Mouse (Mus musculus) MEL (cell line): ENCODE measurements around the gene Brd9. TPM values are rescaled to one million over a fixed set of nuclear protein-coding genes. Genes with fewer than 3 reads are reported as not detected.

ENCODE experiments used
- DNase-seq: peaks from one replicate; pipeline ENCODE4 v3.0.0; 2011; ENCODE audit warnings: low read depth, low spot score
- H3K27ac ChIP-seq: 2 replicates; pipeline ENCODE4 v1.5.1; 2012; ENCODE audit warnings: low read depth, mild to moderate bottlenecking, control low read depth, low read length, moderate library complexity; ENCODE audit not compliant: control insufficient read depth
- H3K27me3 ChIP-seq, 2 experiments: fragments of 150-350 bp in 1 of 2; sonication (generic) in 1 of 2; 2 replicates each; pipeline ENCODE4 v1.6.1; 2012; ENCODE audit warnings: low read length in 2 of 2, mild to moderate bottlenecking in 2 of 2, improper control_type of control experiment in 1 of 2, moderate library complexity in 1 of 2; ENCODE audit not compliant: insufficient read depth in 2 of 2, control insufficient read depth in 1 of 2
- H3K36me3 ChIP-seq, 2 experiments: 2 replicates each; pipeline ENCODE4 v1.6.1; 2012 to 2014; ENCODE audit warnings: low read length in 2 of 2, improper control_type of control experiment in 1 of 2, inconsistent platforms in 1 of 2, mild to moderate bottlenecking in 1 of 2; ENCODE audit not compliant: insufficient read depth in 2 of 2, control insufficient read depth in 1 of 2
- H3K4me1 ChIP-seq, 2 experiments: fragments of 150-350 bp in 1 of 2; sonication (generic) in 1 of 2; 2 replicates each; pipeline ENCODE4 v1.6.1; 2012; ENCODE audit warnings: low read length in 2 of 2, improper control_type of control experiment in 1 of 2, mild to moderate bottlenecking in 1 of 2; ENCODE audit not compliant: insufficient read depth in 2 of 2, control insufficient read depth in 1 of 2
- H3K4me3 ChIP-seq, 2 experiments: fragments of 150-350 bp in 1 of 2; sonication (generic) in 1 of 2; 2 replicates each; pipeline ENCODE4 v1.5.1; 2012; ENCODE audit warnings: low read depth in 2 of 2, low read length in 2 of 2, mild to moderate bottlenecking in 2 of 2, moderate library complexity in 2 of 2, control low read depth in 1 of 2, improper control_type of control experiment in 1 of 2; ENCODE audit not compliant: control insufficient read depth in 1 of 2, insufficient read depth in 1 of 2
- H3K79me2 ChIP-seq: 2 replicates; pipeline ENCODE4 v1.6.1; 2012; ENCODE audit warnings: mild to moderate bottlenecking, low read length, moderate library complexity; ENCODE audit not compliant: control insufficient read depth, poor library complexity, insufficient read depth
- H3K9ac ChIP-seq: 2 replicates; pipeline ENCODE4 v1.6.1; 2012; ENCODE audit warnings: low read depth, mild to moderate bottlenecking, control low read depth, low read length, moderate library complexity; ENCODE audit not compliant: control insufficient read depth, poor library complexity, severe bottlenecking
- H3K9me3 ChIP-seq: fragments of 150-350 bp; sonication (generic); replicated peaks from 2 replicates; pipeline ENCODE4 v1.6.1; 2012; ENCODE audit warnings: mild to moderate bottlenecking, low read length, improper control_type of control experiment, moderate library complexity; ENCODE audit not compliant: insufficient read depth
- CHD1 ChIP-seq: IDR thresholded peaks from 2 replicates; pipeline ENCODE4 v1.6.1; 2012; ENCODE audit warnings: low read depth, mild to moderate bottlenecking, inconsistent platforms, low read length, improper control_type of control experiment
- CHD2 ChIP-seq: IDR thresholded peaks from 2 replicates; pipeline ENCODE4 v1.6.1; 2011; ENCODE audit warnings: low read length, improper control_type of control experiment
- CTCF ChIP-seq, 3 experiments: IDR thresholded peaks in 2 of 3; conservative IDR thresholded peaks in 1 of 3; 2 replicates each; pipeline ENCODE4 v1.5.1; 2011 to 2012; ENCODE audit warnings: low read length in 3 of 3, low read depth in 2 of 3, mild to moderate bottlenecking in 2 of 3, improper control_type of control experiment in 1 of 3, inconsistent platforms in 1 of 3, mixed read lengths in 1 of 3, moderate library complexity in 1 of 3; ENCODE audit not compliant: control insufficient read depth in 1 of 3, insufficient read depth in 1 of 3, poor library complexity in 1 of 3, severe bottlenecking in 1 of 3
- E2F4 ChIP-seq: IDR thresholded peaks from 2 replicates; pipeline ENCODE4 v1.6.1; 2011; ENCODE audit warnings: low read depth, low read length, improper control_type of control experiment, borderline replicate concordance
- ELF1 ChIP-seq: IDR thresholded peaks from 2 replicates; pipeline ENCODE4 v1.6.1; 2014; ENCODE audit warnings: low read depth, mild to moderate bottlenecking, inconsistent platforms, low read length, improper control_type of control experiment, moderate library complexity
- EP300 ChIP-seq, 2 experiments: IDR thresholded peaks; 2 replicates each; pipeline ENCODE4 v1.6.1; 2011; ENCODE audit warnings: improper control_type of control experiment in 2 of 2, low read length in 2 of 2, low read depth in 1 of 2, mild to moderate bottlenecking in 1 of 2
- ETS1 ChIP-seq: IDR thresholded peaks from 2 replicates; pipeline ENCODE4 v1.6.1; 2012; ENCODE audit warnings: low read depth, mild to moderate bottlenecking, inconsistent platforms, low read length, improper control_type of control experiment, moderate library complexity
- GABPA ChIP-seq: IDR thresholded peaks from 2 replicates; pipeline ENCODE4 v1.6.1; 2012; ENCODE audit warnings: low read depth, mild to moderate bottlenecking, inconsistent platforms, low read length, improper control_type of control experiment, moderate library complexity
- HCFC1 ChIP-seq: IDR thresholded peaks from 2 replicates; pipeline ENCODE4 v1.6.1; 2012; ENCODE audit warnings: low read depth, mild to moderate bottlenecking, inconsistent platforms, low read length, improper control_type of control experiment, moderate library complexity
- KAT2A ChIP-seq: conservative IDR thresholded peaks from 2 replicates; pipeline ENCODE4 v1.6.1; 2012; ENCODE audit warnings: low read depth, low read length, improper control_type of control experiment, inconsistent platforms
- MAFK ChIP-seq: IDR thresholded peaks from 2 replicates; pipeline ENCODE4 v1.6.1; 2011; ENCODE audit warnings: low read depth, mild to moderate bottlenecking, low read length, improper control_type of control experiment, borderline replicate concordance
- MAX ChIP-seq: IDR thresholded peaks from 2 replicates; pipeline ENCODE4 v1.6.1; 2011; ENCODE audit warnings: low read length, improper control_type of control experiment
- MAZ ChIP-seq: IDR thresholded peaks from 2 replicates; pipeline ENCODE4 v1.6.1; 2012; ENCODE audit warnings: low read depth, mild to moderate bottlenecking, inconsistent platforms, low read length, improper control_type of control experiment
- MEF2A ChIP-seq: IDR thresholded peaks from 2 replicates; pipeline ENCODE4 v1.6.1; 2014; ENCODE audit warnings: low read depth, mild to moderate bottlenecking, inconsistent platforms, low read length, improper control_type of control experiment; ENCODE audit not compliant: poor library complexity, insufficient replicate concordance, severe bottlenecking; ENCODE audit errors: extremely low read depth
- MXI1 ChIP-seq: IDR thresholded peaks from 2 replicates; pipeline ENCODE4 v1.6.1; 2011; ENCODE audit warnings: mild to moderate bottlenecking, low read depth, low read length, improper control_type of control experiment
- MYB ChIP-seq: IDR thresholded peaks from 2 replicates; pipeline ENCODE4 v1.6.1; 2011; ENCODE audit warnings: mild to moderate bottlenecking, low read depth, low read length, improper control_type of control experiment
- MYC ChIP-seq: IDR thresholded peaks from 2 replicates; pipeline ENCODE4 v1.6.1; 2011; ENCODE audit warnings: low read depth, mild to moderate bottlenecking, low read length, improper control_type of control experiment, moderate library complexity
- NRF1 ChIP-seq: IDR thresholded peaks from 2 replicates; pipeline ENCODE4 v1.6.1; 2014; ENCODE audit warnings: low read depth, mild to moderate bottlenecking, inconsistent platforms, low read length, improper control_type of control experiment, moderate library complexity; ENCODE audit not compliant: poor library complexity, insufficient read depth, severe bottlenecking
- POLR2A ChIP-seq, 2 experiments: IDR thresholded peaks; 2 replicates each; pipeline ENCODE4 v1.6.1; 2011 to 2012; ENCODE audit warnings: low read length in 2 of 2, mild to moderate bottlenecking in 2 of 2, control low read depth in 1 of 2, improper control_type of control experiment in 1 of 2, low read depth in 1 of 2, moderate library complexity in 1 of 2; ENCODE audit not compliant: control insufficient read depth in 1 of 2, insufficient read depth in 1 of 2, poor library complexity in 1 of 2
- POLR2AphosphoS2 ChIP-seq: IDR thresholded peaks from 2 replicates; pipeline ENCODE4 v1.6.1; 2011; ENCODE audit warnings: low read length, improper control_type of control experiment
- POLR2AphosphoS5 ChIP-seq: IDR thresholded peaks from 2 replicates; pipeline ENCODE4 v1.6.1; 2012; ENCODE audit warnings: low read depth, borderline replicate concordance, mild to moderate bottlenecking, inconsistent platforms, low read length, moderate library complexity, mixed read lengths
- RAD21 ChIP-seq: IDR thresholded peaks from 2 replicates; pipeline ENCODE4 v1.6.1; 2011; ENCODE audit warnings: mild to moderate bottlenecking, low read depth, low read length, improper control_type of control experiment
- RCOR1 ChIP-seq: IDR thresholded peaks from 2 replicates; pipeline ENCODE4 v1.6.1; 2012; ENCODE audit warnings: low read depth, mild to moderate bottlenecking, inconsistent platforms, low read length, improper control_type of control experiment
- SIN3A ChIP-seq: IDR thresholded peaks from 2 replicates; pipeline ENCODE4 v1.6.1; 2012; ENCODE audit warnings: low read length, improper control_type of control experiment, inconsistent platforms
- SMC3 ChIP-seq: IDR thresholded peaks from 2 replicates; pipeline ENCODE4 v1.6.1; 2011; ENCODE audit warnings: low read depth, low read length, improper control_type of control experiment
- TAL1 ChIP-seq: IDR thresholded peaks from 2 replicates; pipeline ENCODE4 v1.6.1; 2012; ENCODE audit warnings: mild to moderate bottlenecking, inconsistent platforms, low read length, moderate library complexity, mixed read lengths
- TCF12 ChIP-seq: IDR thresholded peaks from 2 replicates; pipeline ENCODE4 v1.6.1; 2014; ENCODE audit warnings: low read depth, mild to moderate bottlenecking, inconsistent platforms, low read length, improper control_type of control experiment, moderate library complexity
- USF1 ChIP-seq: IDR thresholded peaks from 2 replicates; pipeline ENCODE4 v1.6.1; 2014; ENCODE audit warnings: low read depth, mild to moderate bottlenecking, inconsistent platforms, low read length, improper control_type of control experiment, moderate library complexity
- USF2 ChIP-seq, 2 experiments: IDR thresholded peaks; 2 replicates each; pipeline ENCODE4 v1.6.1; 2011 to 2012; ENCODE audit warnings: improper control_type of control experiment in 2 of 2, low read length in 2 of 2, borderline replicate concordance in 1 of 2, inconsistent platforms in 1 of 2, low read depth in 1 of 2, mild to moderate bottlenecking in 1 of 2; ENCODE audit not compliant: insufficient read depth in 1 of 2
- ZC3H11A ChIP-seq: IDR thresholded peaks from 2 replicates; pipeline ENCODE4 v1.6.1; 2012; ENCODE audit warnings: low read depth, mild to moderate bottlenecking, inconsistent platforms, low read length, improper control_type of control experiment
- ZKSCAN1 ChIP-seq: IDR thresholded peaks from 2 replicates; pipeline ENCODE4 v1.6.1; 2012; ENCODE audit warnings: low read depth, mild to moderate bottlenecking, inconsistent platforms, low read length, improper control_type of control experiment, moderate library complexity
- ZMIZ1 ChIP-seq: IDR thresholded peaks from 2 replicates; pipeline ENCODE4 v1.6.1; 2012; ENCODE audit warnings: low read depth, mild to moderate bottlenecking, inconsistent platforms, low read length, improper control_type of control experiment, moderate library complexity
- ZNF384 ChIP-seq: IDR thresholded peaks from 2 replicates; pipeline ENCODE4 v1.6.1; 2012; ENCODE audit warnings: low read depth, mild to moderate bottlenecking, inconsistent platforms, low read length, improper control_type of control experiment
- polyA plus RNA-seq, 2 experiments: library from polyadenylated mRNA; stranded (reverse) in 1 of 2; unstranded in 1 of 2; fragments of >175 nt in 1 of 2; fragments of >200 nt in 1 of 2; gene quantifications; 2 replicates each; pipeline versions ENCODE4 v1.2.1 to v1.2.4; 2012; ENCODE audit warnings: low replicate concordance in 2 of 2, low read depth in 1 of 2; ENCODE audit not compliant: insufficient read length in 2 of 2, insufficient read depth in 1 of 2, missing spikeins in 1 of 2
- total RNA-seq: library from RNA; depleted of rRNA; stranded (reverse); fragments of 300-350 nt; gene quantifications from 2 replicates; pipeline ENCODE4 v1.2.3, GENCODE M21; 2012

Gene Brd9
- total and polyA plus RNA-seq, 3 experiments, result 21.4 to 29.2 TPM; not detected in 1

GRCm38 (mm10) chr13:73907683-73908412 is 29.8 kb upstream of the Brd9 start:
- peak; percentile 69 for DNase-seq

DNA sequence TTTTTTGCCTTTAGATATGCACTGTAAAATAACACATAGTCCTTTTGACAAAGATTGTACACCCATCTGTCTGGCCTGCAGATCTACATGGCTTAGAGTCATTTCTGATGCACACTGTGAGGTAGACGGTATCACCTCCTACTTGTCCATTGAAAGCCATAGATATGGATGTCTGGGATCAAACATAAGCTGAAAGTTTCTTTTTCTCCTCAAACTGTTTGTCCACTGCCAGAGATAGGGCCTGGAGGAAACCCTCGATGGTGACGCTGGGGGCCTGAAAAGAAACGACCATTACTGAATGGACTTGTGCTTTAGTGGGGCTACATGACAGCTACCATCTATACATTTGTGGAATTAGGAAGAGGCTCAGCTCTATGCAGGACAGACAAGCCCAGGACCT is 24.5 kb upstream of the Brd9 start:
- Histone ChIP-seq H3K36me3 (peaks cover 0 to 10% of the 10 kb centered on the region in 2 experiments; a peak in 2 of 4 replicates), H3K79me2 (no peaks in the 10 kb centered on the region)
- no peak for TF ChIP-seq ZKSCAN1
- no peak for TF ChIP-seq MAX
- TF ChIP-seq CTCF (IDR thresholded peaks at IDR 0.05 in 2 of 3, conservative IDR thresholded peaks at IDR 0.05 in 1 of 3; ENCODE audit: control insufficient read depth in 1 of 3, insufficient read depth in 1 of 3, low read depth in 2 of 3, low read length in 3 of 3, poor library complexity in 1 of 3, severe bottlenecking in 1 of 3), result no peak
- no peak for TF ChIP-seq USF2 (IDR thresholded peaks at IDR 0.05; ENCODE audit: borderline replicate concordance in 1 of 2, insufficient read depth in 1 of 2, low read depth in 1 of 2, low read length in 2 of 2)
- TF ChIP-seq ZMIZ1, result no peak
- TF ChIP-seq POLR2AphosphoS2, result no peak
- TF ChIP-seq ETS1, result no peak
- no peak for TF ChIP-seq POLR2AphosphoS5
- TF ChIP-seq SMC3, result no peak
- TF ChIP-seq NRF1, result no peak
- TF ChIP-seq MYB, result no peak
- TF ChIP-seq KAT2A, result no peak
- TF ChIP-seq, all 39 proteins: peak for 0
- Histone ChIP-seq H3K27me3 (no peaks in the 10 kb centered on the region), H3K4me3 (no peak overlapping the region), H3K27ac (no peak overlapping the region), H3K9me3 (no peaks in the 10 kb centered on the region), H3K4me1 (no peaks in the 10 kb centered on the region), H3K9ac (no peak overlapping the region)
- DNase-seq, result no peak

More at GRCm38 (mm10) chr13:73907683-73908412, 29.8 kb upstream of the Brd9 start:
- no peaks in the 10 kb centered on the region for H3K79me2 ChIP-seq
- H3K4me3 ChIP-seq, result no peak overlapping the region
- no peaks in the 10 kb centered on the region for H3K4me1 ChIP-seq
- peaks cover 0 to 2% of the 10 kb centered on the region in 2 experiments; a peak in 2 of 4 replicates for H3K36me3 ChIP-seq
- no peak overlapping the region for H3K27ac ChIP-seq
- no peak overlapping the region for H3K9ac ChIP-seq
- H3K9me3 ChIP-seq, result no peaks in the 10 kb centered on the region
- no peaks in the 10 kb centered on the region for H3K27me3 ChIP-seq
- TF ChIP-seq POLR2AphosphoS2, result no peak
- no peak for TF ChIP-seq MAFK
- peak; percentile 72 for TF ChIP-seq SMC3
- no peak for TF ChIP-seq E2F4
- TF ChIP-seq USF1, result no peak
- TF ChIP-seq MXI1, result no peak
- no peak for TF ChIP-seq RCOR1
- no peak for TF ChIP-seq USF2 (IDR thresholded peaks at IDR 0.05; ENCODE audit: borderline replicate concordance in 1 of 2, insufficient read depth in 1 of 2, low read depth in 1 of 2, low read length in 2 of 2)
- TF ChIP-seq ELF1, result no peak
- TF ChIP-seq HCFC1, result no peak
- TF ChIP-seq MEF2A, result no peak
- TF ChIP-seq TCF12, result no peak
- no peak for TF ChIP-seq GABPA
- TF ChIP-seq CTCF (IDR thresholded peaks at IDR 0.05 in 2 of 3, conservative IDR thresholded peaks at IDR 0.05 in 1 of 3; ENCODE audit: control insufficient read depth in 1 of 3, insufficient read depth in 1 of 3, low read depth in 2 of 3, low read length in 3 of 3, poor library complexity in 1 of 3, severe bottlenecking in 1 of 3), result peak; percentile 22 to 78 (median 57); a peak in 5 of 6 replicates
- no peak for TF ChIP-seq ZMIZ1
- no peak for TF ChIP-seq POLR2A (IDR thresholded peaks at IDR 0.05; ENCODE audit: control insufficient read depth in 1 of 2, insufficient read depth in 1 of 2, low read depth in 1 of 2, low read length in 2 of 2, poor library complexity in 1 of 2)
- TF ChIP-seq ZKSCAN1, result no peak
- TF ChIP-seq EP300 (IDR thresholded peaks at IDR 0.05; ENCODE audit: low read depth in 1 of 2, low read length in 2 of 2), result no peak
- TF ChIP-seq ZNF384, result no peak
- peak; percentile 40; the same call in 1 of the 2 replicates for TF ChIP-seq ZC3H11A
- peak; percentile 80 for TF ChIP-seq RAD21
- no peak for TF ChIP-seq CHD1
- TF ChIP-seq SIN3A, result no peak
- no peak for TF ChIP-seq MYC
- no peak for TF ChIP-seq CHD2
- no peak for TF ChIP-seq MAX
- no peak for TF ChIP-seq NRF1
- TF ChIP-seq POLR2AphosphoS5, result no peak
- TF ChIP-seq TAL1, result no peak
- no peak for TF ChIP-seq MAZ
- TF ChIP-seq, all 39 proteins: peak for 4
